Mouse (Mus musculus) forebrain, embryonic 11.5 days (tissue): ENCODE data around the gene E2f4. TPM values are rescaled to one million over a fixed set of nuclear protein-coding genes. Genes with fewer than 3 reads are reported as not detected.

Experiments used
- ATAC-seq: fragments of 200-750 bp; cut with Nextera tagmentation; replicated peaks from 2 replicates; pipeline ENCODE4 v1.8.0; 2017; ENCODE audit warnings: moderate TSS enrichment; ENCODE audit not compliant: low FRiP score
- DNase-seq: peaks from one replicate; pipeline ENCODE4 v3.0.0-alpha.2; 2017; ENCODE audit warnings: low spot score
- H3K27ac ChIP-seq: fragments of 300-500 bp; sonication (generic); 2 replicates; pipeline ENCODE4 v1.5.1; 2014; ENCODE audit warnings: low read depth, low read length
- H3K27me3 ChIP-seq: fragments of 300-500 bp; sonication (generic); 2 replicates; pipeline ENCODE4 v1.6.1; 2014; ENCODE audit warnings: mild to moderate bottlenecking, low read length, mixed read lengths; ENCODE audit not compliant: control insufficient read depth, insufficient read depth
- H3K36me3 ChIP-seq: fragments of 300-500 bp; sonication (generic); 2 replicates; pipeline ENCODE4 v1.6.1; 2014; ENCODE audit warnings: mild to moderate bottlenecking, low read length, moderate library complexity, mixed read lengths; ENCODE audit not compliant: control insufficient read depth, insufficient read depth
- H3K4me1 ChIP-seq: fragments of 300-500 bp; sonication (generic); replicated peaks from 2 replicates; pipeline ENCODE4 v1.6.1; 2014; ENCODE audit warnings: low read length, mixed read lengths; ENCODE audit not compliant: control insufficient read depth, insufficient read depth
- H3K4me2 ChIP-seq: fragments of 300-500 bp; sonication (generic); 2 replicates; pipeline ENCODE4 v1.6.1; 2014; ENCODE audit warnings: low read depth, mild to moderate bottlenecking, low read length, moderate library complexity, mixed read lengths; ENCODE audit not compliant: severe bottlenecking
- H3K4me3 ChIP-seq: fragments of 300-500 bp; sonication (generic); 2 replicates; pipeline ENCODE4 v1.5.1; 2014; ENCODE audit warnings: low read depth, low read length
- H3K9ac ChIP-seq: fragments of 300-500 bp; sonication (generic); 2 replicates; pipeline ENCODE4 v1.6.1; 2014; ENCODE audit warnings: low read length
- H3K9me3 ChIP-seq: fragments of 300-500 bp; sonication (generic); 2 replicates; pipeline ENCODE4 v1.6.1; 2016; ENCODE audit warnings: low read length, mixed read lengths; ENCODE audit not compliant: control insufficient read depth
- WGBS: fragments of 180-500 bp; shearing (Covaris S2); extraction: QIAGEN DNeasy Blood & Tissue Kit; methylation state at CpG from one replicate; pipeline ENCODE4 v1.1.7; 2014; 5-methylcytosine and 5-hydroxymethylcytosine counted together
- polyA plus RNA-seq: library from polyadenylated mRNA; unstranded; fragments of >200 nt; fragmentation: Nextera tagmentation; extraction: Ambion mirVana; gene quantifications from 2 replicates; pipeline ENCODE4 v1.2.1, GENCODE M21; 2014

Gene E2f4
- polyA plus RNA-seq, 1 experiment from 2014 or later, result 122 TPM

DNA sequence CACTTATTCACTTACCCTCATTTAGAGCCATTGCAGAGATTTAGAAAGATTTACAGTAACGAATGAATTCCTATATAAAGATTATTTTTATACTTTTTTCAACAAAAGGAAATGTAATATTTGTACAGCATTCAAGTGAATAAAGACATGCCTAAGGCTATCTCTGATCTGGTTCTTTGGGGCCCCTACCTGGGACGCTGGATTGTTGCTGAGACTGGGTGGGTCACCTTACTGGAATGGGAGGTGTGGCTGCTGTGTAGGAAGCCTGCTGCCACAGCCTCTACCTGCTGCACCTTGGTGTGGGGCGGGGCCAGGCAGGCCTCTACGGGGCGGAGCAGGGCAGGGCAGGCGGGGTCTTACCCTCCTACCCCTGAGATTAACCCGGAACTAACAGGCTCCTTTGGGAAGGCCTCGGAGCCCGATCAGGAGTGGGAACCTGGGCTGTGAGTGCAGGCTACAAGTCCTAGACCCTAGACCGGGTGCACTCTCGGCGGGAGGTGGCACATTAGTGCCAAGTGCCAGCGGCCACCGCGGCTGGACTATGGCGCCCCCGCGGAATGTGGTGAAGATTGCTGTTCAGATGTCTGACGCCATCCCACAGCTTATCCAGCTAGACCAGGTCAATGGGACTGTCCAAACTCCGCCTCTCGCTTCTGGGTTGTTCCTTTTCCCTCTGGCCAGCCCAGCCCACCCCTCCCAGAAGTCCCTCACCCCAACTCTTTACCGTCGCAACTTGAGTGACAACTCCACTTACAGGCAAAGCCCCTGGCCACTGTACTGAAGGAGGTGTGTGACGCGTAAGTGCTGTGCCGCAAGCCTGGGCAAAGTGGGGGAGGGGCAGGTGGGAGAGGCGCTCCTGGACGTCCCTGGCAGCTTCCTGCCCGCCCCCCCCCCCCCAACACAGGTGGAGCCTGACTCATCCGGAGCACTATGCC is 8.0 kb downstream of the E2f4 start, which contains the start of gene Elmo3:
TSS of gene Elmo3 (plus strand) at position 391 of the 935 bp plus-strand sequence.
- Histone ChIP-seq H3K27me3 (no peaks in the 10 kb centered on the region), H3K4me1 (peaks cover 5% of the 10 kb centered on the region), H3K27ac (no peak within 1 kb of the TSS), H3K36me3 (peaks cover 17% of the 10 kb centered on the region), H3K4me3 (no peak within 1 kb of the TSS), H3K9me3 (no peaks in the 10 kb centered on the region), H3K9ac (peak within 1 kb of the TSS; percentile 39; the same call in 1 of the 2 replicates), H3K4me2 (peak within 1 kb of the TSS; percentile 33)
- peak; percentile 60 for ATAC-seq
- WGBS, result 7% methylated on average over 28 of the region's 30 CpGs
- DNase-seq, result peak; percentile 69

GRCm38 (mm10) chr8:105306146-105306691 is 8.8 kb downstream of the E2f4 start:
- H3K36me3 ChIP-seq, result peaks cover 12% of the 10 kb centered on the region
- DNase-seq (no peak), ATAC-seq (peak; percentile 16; the same call in 1 of the 2 replicates)
- peak overlapping the region; percentile 33; the same call in 1 of the 2 replicates for H3K4me2 ChIP-seq
- H3K27me3 ChIP-seq, result no peaks in the 10 kb centered on the region
- WGBS, result 60% methylated on average over 5 of the region's 5 CpGs
- no peak overlapping the region for H3K27ac ChIP-seq
- no peaks in the 10 kb centered on the region for H3K9me3 ChIP-seq
- no peak overlapping the region for H3K4me3 ChIP-seq
- H3K4me1 ChIP-seq, result peaks cover 5% of the 10 kb centered on the region
- no peak overlapping the region for H3K9ac ChIP-seq

DNA sequence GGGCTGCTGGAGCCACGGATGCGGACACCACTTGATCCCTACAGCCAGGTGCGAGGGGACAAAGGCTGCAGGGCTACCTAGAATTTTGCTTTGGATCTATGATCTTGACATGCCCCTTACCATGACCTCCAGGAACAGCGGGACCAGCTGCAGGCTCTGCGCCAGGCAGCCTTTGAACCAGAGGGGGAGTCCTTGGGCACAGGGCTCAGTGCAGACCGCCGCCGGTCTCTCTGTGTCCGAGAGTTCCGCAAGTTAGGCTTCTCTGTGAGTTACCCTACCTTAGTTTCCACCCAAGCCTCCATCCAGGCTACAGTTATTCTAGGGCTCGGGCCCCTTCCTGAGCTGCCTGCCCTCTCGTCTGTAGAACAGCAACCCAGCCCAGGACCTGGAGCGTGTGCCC is 10.2 kb downstream of the E2f4 start:
- DNase-seq, result no peak
- peaks cover 5% of the 10 kb centered on the region for H3K36me3 ChIP-seq
- WGBS, result 94% methylated on average over 13 of the region's 13 CpGs

GRCm38 (mm10) chr8:105308428-105308827 is 11.0 kb downstream of the E2f4 start:
- Histone ChIP-seq H3K9ac (no peak overlapping the region), H3K4me3 (no peak overlapping the region), H3K9me3 (no peaks in the 10 kb centered on the region), H3K27ac (no peak overlapping the region), H3K4me1 (peaks cover 5% of the 10 kb centered on the region), H3K27me3 (no peaks in the 10 kb centered on the region), H3K4me2 (no peak overlapping the region), H3K36me3 (peaks cover 5% of the 10 kb centered on the region)
- DNase-seq, result no peak
- WGBS, result 96% methylated on average over 10 of the region's 10 CpGs
- no peak for ATAC-seq

More for the DNA sequence above, 10.2 kb downstream of the E2f4 start:
- ATAC-seq, result no peak
- Histone ChIP-seq H3K4me2 (no peak overlapping the region), H3K27ac (no peak overlapping the region), H3K4me3 (no peak overlapping the region), H3K27me3 (no peaks in the 10 kb centered on the region), H3K4me1 (peaks cover 5% of the 10 kb centered on the region), H3K9ac (no peak overlapping the region), H3K9me3 (no peaks in the 10 kb centered on the region)

GRCm38 (mm10) chr8:105309142-105309847 is 11.8 kb downstream of the E2f4 start:
- no peaks in the 10 kb centered on the region for H3K9me3 ChIP-seq
- H3K4me1 ChIP-seq, result peaks cover 5% of the 10 kb centered on the region
- 77% methylated on average over 15 of the region's 15 CpGs for WGBS
- no peak overlapping the region for H3K4me2 ChIP-seq
- H3K36me3 ChIP-seq, result peaks cover 5% of the 10 kb centered on the region
- no peak overlapping the region for H3K27ac ChIP-seq
- ATAC-seq, result no peak
- H3K4me3 ChIP-seq, result no peak overlapping the region
- no peak for DNase-seq
- H3K9ac ChIP-seq, result no peak overlapping the region
- H3K27me3 ChIP-seq, result no peaks in the 10 kb centered on the region

- WGBS, result 82% methylated on average over 8 of the region's 8 CpGs
- H3K36me3 ChIP-seq, result peaks cover 5% of the 10 kb centered on the region
- H3K4me1 ChIP-seq, result peaks cover 5% of the 10 kb centered on the region
- ATAC-seq (no peak), DNase-seq (no peak)
- H3K9ac ChIP-seq, result no peak overlapping the region
- H3K27me3 ChIP-seq, result no peaks in the 10 kb centered on the region
- H3K27ac ChIP-seq, result no peak overlapping the region
- no peak overlapping the region for H3K4me3 ChIP-seq
- H3K4me2 ChIP-seq, result no peak overlapping the region
- H3K9me3 ChIP-seq, result no peaks in the 10 kb centered on the region
Observed at GRCm38 (mm10) chr8:105310118-105310517, 12.7 kb downstream of the E2f4 start.

DNA sequence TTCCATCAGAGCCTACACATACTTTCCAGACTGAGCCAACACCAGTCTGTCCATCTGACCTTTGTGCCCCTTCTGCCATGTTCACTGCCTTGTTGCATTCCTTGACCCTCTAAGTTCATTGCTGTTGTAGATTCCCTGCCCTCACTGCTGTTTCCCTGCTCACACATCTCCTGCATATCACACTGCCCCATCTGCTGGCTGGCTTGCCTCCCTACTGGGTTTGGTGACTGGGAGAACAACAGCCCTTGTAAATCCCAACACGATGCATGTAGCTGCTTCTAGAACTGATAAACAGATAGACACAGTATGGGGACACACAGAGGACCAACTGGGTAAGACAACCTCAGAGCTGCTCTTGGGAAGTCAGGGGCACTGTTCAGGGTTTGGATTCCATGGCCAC is 14.3 kb downstream of the E2f4 start:
- no peaks in the 10 kb centered on the region for H3K4me1 ChIP-seq
- no peak overlapping the region for H3K4me3 ChIP-seq
- no peaks in the 10 kb centered on the region for H3K27me3 ChIP-seq
- no peak for DNase-seq
- H3K9me3 ChIP-seq, result no peaks in the 10 kb centered on the region
- no peak for ATAC-seq
- H3K9ac ChIP-seq, result no peak overlapping the region
- peaks cover 3% of the 10 kb centered on the region for H3K36me3 ChIP-seq
- no peak overlapping the region for H3K27ac ChIP-seq
- no peak overlapping the region for H3K4me2 ChIP-seq
- 90% methylated on average over 1 of the region's 1 CpGs for WGBS

GRCm38 (mm10) chr8:105312891-105313481 is 15.5 kb downstream of the E2f4 start:
- Histone ChIP-seq H3K27ac (no peak overlapping the region), H3K4me3 (no peak overlapping the region), H3K4me1 (no peaks in the 10 kb centered on the region), H3K9ac (no peak overlapping the region), H3K9me3 (no peaks in the 10 kb centered on the region), H3K4me2 (no peak overlapping the region), H3K36me3 (peaks cover under 1% of the 10 kb centered on the region; the same call in 1 of the 2 replicates), H3K27me3 (no peaks in the 10 kb centered on the region)
- 84% methylated on average over 8 of the region's 8 CpGs for WGBS
- DNase-seq, result no peak
- no peak for ATAC-seq
